Mouse (Mus musculus) E14TG2a.4 (cell line): ENCODE data around the gene Smco2.

Experiments used
- CTCF ChIP-seq: conservative IDR thresholded peaks from 2 replicates; pipeline ENCODE4 v1.5.1; 2014; ENCODE audit warnings: low read length
- POU5F1 ChIP-seq: IDR thresholded peaks from 2 replicates; pipeline ENCODE4 v1.6.1; 2014; ENCODE audit warnings: low read length, borderline replicate concordance

DNA sequence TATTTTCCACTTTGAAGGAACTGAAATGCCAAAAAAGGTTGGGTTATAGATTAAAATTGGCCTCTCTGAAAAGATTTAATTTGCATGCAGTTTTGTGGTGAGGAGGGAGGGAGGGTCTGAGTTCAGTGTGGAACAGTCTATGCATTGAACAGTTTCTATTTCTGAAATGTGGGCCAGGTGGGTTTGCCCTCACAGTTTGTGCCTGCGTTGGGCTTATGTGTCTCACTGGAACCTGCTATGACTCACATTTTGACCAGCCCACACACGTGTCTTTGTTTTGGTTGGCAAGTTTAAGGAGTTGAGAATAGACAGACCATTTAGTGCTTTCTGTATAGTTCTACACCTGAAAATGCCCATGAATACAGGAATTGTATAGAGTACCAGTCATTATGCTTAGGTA is 44.0 kb downstream of the Smco2 start:
- TF ChIP-seq CTCF (no peak), POU5F1 (no peak)
